Mouse (Mus musculus): ENCODE data around the gene Lipe.

Lipe gene

DNA sequence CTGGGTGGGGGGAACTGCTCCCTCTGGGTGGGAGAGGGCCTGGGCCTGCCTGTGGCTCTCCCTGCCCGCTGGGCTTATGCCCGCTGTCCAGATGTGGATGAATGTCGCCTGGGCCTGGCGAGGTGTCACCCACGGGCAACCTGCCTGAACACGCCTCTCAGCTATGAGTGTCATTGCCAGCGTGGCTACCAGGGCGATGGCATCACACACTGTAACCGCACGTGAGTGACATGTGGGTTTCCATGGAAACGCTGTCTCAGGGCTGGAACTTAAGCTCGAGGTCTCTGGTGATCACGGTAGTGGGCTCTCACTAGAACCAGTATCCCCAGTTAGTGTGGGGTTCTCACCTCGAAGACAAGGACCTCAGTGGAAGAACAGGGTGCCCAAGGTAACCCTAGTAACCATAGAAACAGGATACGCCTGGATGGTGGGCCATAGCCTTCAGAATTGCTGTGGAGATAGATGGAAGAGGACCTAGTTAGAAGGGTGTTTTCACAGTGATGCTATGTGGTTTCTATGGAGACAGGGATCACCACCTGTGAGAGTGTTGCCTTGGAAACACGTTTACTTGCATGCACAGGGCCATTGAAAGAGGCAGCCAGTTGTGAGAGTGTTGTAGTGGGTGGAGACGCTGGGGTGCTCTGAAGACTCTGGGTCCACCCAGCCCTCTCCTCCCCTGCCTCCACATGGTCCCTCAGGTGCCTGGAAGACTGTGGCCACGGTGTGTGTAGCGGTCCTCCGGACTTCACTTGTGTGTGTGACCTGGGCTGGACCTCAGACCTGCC, 57.3 kb downstream of the Lipe start:
- peak; percentile 55 for DNase-seq

DNA sequence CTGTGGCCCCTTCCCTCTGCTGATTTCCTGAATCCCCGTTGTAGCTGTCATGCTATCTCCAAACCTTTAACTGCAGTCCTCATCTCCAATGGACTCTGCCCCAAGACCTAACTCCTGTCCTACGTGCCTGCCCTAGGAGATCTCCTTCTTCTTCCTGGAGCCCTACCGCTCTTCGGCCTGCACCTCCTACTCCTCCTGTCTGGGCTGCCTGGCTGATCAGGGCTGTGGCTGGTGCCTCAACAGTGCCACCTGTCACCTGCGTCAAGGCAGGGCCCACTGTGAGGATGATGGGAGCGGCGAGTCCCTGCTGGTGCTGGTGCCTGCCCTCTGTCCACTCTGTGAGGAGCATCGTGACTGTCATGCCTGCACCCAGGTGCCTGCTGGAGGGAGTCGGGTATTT, 59.2 kb downstream of the Lipe start:
- no peak for DNase-seq

DNA sequence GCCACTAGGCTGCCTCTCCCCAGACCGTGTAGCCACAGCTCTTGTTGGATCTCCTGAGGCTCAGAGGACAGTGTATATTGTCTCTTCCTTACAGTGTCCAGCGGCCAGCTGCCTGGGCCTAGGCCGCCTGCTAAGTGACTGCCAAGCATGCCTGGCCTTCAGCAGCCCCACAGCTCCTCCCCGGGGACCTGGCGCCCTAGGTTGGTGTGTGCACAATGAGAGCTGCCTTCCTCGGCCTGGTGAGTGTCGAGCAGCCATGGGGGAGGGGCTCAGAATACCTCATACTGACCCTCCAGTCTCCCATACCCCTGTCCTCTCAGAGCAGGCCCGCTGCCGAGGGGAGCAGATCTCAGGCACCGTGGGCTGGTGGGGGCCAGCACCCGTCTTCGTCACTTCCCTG, 64.0 kb downstream of the Lipe start:
- no peak for DNase-seq

DNA sequence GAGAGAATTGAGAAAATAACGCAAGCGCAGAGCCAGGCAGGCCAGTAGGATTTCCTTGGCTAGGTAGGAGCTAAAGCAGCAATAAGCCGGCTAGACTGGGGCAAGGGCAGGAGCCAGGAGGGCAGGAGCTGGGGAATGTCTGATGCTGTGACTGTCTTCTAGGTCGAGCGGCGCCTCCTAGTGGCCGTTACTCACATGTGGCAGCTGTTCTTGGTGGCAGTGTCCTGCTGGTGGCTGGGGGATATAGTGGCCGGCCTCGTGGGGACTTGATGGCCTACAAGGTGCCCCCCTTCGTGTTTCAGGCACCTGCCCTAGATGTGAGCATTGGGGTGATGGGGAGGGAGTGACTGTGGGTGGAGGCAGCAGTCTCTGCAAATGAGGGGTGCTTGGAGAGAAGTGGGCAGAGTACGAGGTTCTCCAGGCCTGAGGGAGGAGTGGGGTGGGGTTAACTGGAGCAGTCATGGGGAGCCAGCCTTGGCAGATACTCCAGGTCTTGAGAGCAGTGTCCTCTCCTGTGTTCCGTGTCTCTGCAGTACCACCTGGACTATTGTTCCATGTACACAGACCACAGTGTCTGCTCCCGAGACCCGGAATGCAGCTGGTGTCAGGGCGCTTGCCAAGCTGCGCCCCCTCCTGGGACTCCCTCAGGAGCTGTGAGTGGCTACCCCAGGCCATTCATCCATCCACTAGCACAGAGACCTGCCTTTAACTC, 64.8 kb downstream of the Lipe start:
- peak; percentile 54 for DNase-seq

All from right cerebral cortex, adult 18-20 months (tissue).